Mouse (Mus musculus) C2C12 (cell line): Measurements from ENCODE around the gene Prox2.

Source experiments
- CTCF ChIP-seq: IDR thresholded peaks from one replicate; pipeline ENCODE4 v1.5.1; 2011; ENCODE audit not compliant: control insufficient read depth, insufficient read depth, insufficient read length
- MAX ChIP-seq: IDR thresholded peaks from one replicate; pipeline ENCODE4 v1.6.1; 2011; ENCODE audit warnings: mild to moderate bottlenecking, control low read depth
- MYOD1 ChIP-seq: IDR thresholded peaks from one replicate; pipeline ENCODE4 v1.6.1; 2011; ENCODE audit warnings: low read depth; ENCODE audit not compliant: control insufficient read depth, insufficient read length
- USF1 ChIP-seq: IDR thresholded peaks from one replicate; pipeline ENCODE4 v1.6.1; 2011; ENCODE audit warnings: low read depth, mild to moderate bottlenecking, control low read depth, moderate library complexity

- TF ChIP-seq MYOD1: no peak
- TF ChIP-seq CTCF: no peak
- no peak for TF ChIP-seq USF1
- TF ChIP-seq MAX: no peak
Observed at GRCm38 (mm10) chr12:85113337-85113736, 2.8 kb upstream of the Prox2 start.
